Mouse (Mus musculus) CD4-positive, CD25-positive, alpha-beta regulatory T cell, adult 2 months (primary cell): Measurements from ENCODE around the gene Klhl29.

Source experiments
- DNase-seq: peaks from one replicate; pipeline ENCODE4 v3.0.0-alpha.2; 2012; ENCODE audit warnings: low read depth, low spot score

Gene Klhl29

DNA sequence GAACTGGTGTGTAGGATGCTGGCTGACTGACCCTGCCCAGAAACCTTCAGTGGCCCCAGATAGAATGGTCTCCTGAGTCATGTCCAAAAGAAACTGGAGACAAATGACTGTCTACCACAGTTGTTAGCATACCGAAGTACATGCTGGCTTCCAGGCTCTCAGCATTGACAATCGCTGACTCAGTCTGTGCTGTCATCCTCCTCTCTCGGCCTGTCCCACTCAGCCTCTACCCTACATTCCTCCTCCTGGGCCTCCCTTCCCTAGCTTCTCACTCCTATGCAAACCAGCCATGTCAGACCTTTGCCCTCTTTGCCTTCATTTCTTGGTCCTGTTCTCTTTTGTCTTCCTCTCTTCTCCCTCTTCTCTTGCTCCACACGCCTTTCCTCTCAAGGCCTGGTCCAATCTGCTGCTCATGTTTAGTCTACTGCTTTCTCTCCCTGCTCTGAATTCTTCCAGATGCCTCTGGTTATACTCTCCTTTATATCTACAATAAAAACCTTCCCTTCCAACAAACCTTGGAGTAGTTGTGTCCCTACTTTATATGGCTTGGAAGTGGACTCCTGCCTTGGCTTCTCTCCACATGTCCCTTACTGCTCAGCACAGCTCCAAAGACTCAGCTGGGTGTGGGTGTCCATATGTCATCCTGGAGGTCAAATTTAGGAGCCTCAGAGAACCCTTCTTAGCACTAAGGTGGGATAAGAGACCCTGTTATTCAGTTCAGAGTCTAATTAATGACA, 121.1 kb downstream of the Klhl29 start:
- DNase-seq = no peak

DNA sequence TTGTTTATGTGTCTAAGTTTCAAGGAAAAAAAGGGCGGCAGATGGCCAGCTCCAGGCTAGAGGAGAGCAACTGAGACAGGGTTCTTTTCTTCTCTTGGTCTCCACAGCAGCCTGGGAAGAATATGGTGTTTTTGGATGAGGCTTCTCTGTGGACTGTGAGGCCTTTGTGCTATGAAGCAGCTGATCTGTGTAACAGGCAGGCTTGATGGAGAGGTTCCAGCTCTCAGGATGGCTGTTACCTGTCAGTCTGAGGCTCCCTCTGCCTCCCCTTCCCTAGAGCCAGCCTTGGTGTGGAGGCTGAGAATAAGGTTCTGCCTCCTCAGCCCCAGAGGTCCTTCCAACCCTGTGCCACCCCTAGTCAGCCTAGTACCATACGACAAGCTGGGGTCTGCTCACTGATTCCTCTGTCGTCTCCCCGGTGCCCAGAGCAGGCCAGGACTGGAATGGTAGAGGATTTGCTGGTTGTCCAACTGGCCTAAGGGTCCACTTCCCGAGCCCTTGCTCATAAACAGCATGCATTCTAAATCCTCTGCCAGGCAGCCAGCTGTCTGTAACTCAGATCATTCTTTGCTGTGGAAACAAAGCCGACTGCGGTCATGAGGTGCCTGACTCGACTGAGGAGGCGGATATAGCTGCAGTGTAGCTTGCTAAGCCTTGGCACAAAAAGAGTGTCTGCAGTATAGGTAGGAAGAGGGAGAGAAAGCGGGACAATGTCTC, 122.0 kb downstream of the Klhl29 start:
- DNase-seq = no peak

DNA sequence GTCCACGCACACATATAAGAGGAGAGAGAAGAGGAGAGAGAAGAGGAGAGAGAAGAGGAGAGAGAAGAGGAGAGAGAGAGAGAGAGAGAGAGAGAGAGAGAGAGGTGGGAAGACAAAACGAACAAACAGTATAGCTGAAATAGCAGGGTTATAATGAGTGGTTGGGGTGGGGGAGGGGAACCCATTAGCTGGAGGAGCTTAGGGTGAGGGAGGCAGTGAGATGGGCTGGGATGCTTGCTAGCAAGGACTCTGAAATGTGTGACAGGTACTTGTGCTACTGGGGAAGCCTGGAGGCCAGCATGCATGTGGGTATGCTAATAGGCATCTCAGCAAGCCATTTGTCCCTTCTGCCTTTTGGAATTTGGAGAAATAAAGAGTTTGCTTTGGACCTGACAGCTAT, 122.9 kb downstream of the Klhl29 start:
- no peak for DNase-seq

DNA sequence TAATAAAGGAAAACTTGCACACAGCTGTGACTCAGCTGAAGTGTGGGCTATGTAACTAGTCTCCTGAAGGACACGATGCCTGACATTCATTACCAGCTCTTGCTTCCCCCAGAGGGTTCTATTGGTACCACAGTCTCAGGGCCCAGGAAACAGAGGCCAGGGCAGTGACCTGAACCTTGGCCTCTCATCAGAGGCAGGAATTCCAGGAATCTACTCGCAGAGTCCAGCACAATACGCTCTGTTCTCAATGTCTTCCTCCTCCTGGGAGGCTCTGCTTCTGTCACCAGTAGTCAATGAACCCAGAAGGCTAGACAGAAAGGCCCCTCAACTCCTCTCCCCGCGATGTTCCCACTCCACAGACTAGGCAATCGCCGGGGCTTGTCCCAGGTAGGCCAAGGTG, 125.4 kb downstream of the Klhl29 start:
- no peak for DNase-seq

DNA sequence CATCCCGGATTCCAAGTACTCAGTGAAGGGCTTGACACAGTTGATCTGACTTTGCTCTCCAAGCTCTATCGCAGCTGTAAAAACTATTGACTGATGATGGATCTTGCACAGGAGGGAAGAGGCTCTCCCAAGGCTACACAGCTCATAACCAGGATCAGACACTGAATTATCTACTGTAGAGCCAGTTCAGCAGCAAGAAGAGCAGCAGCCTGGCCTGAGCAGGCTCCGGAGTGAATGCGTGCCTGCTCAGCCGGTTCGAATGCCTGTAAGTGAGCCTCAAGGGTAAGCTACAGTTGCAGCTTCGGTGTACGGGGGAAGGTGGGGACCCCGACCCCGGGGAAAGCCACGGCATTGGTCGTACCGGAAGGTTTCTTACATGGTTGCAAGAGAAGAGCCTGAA, 126.4 kb downstream of the Klhl29 start:
- DNase-seq = no peak

DNA sequence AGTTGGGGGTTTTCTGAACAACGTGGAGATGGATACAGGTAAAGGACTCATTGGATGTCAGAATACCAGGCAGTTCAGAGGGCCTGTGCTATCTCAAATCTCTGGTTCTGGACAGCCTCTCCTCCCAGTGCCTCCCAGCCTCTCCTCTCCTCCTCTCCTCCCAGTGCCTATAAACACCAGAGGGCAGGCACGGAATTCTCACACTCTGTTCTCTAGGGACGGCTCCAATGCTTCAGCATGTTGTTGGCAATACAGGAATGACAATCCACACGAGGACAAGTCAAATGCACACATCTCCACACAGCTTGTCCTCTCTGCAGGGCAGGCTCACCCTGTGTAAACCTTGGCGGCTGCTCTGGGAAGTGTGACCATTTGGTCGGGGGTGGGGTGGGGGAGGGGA, 128.0 kb downstream of the Klhl29 start:
- DNase-seq = no peak

DNA sequence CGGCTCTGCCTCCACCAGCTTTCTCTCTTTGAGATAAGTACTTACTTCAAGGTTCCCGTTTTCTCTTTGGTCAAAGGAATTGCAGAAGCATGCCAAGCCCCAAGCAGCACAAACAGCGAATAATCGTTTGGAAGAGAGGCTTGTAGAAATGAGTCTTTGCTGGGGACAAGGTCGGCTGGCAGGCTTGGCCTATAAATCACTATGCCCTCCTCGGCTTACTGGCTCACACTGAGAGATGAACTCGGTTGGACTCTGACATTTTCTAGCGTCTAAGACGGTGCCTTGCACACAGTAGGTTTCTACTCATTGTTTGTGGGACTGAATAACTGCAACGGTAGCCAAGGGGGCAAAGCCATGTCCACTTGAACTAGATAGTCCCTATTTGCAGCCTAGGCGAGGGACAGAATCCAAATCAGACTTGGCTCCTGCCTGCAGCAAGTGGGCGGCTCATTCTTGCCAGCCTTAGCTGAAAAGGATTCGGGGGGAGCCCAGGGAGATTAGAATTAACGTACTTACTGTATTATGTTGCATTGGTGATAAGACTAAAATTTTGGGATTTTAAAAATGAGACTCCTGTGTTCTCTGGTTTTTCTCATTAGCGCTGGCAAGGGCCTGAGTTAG, 128.7 kb downstream of the Klhl29 start:
- no peak for DNase-seq

DNA sequence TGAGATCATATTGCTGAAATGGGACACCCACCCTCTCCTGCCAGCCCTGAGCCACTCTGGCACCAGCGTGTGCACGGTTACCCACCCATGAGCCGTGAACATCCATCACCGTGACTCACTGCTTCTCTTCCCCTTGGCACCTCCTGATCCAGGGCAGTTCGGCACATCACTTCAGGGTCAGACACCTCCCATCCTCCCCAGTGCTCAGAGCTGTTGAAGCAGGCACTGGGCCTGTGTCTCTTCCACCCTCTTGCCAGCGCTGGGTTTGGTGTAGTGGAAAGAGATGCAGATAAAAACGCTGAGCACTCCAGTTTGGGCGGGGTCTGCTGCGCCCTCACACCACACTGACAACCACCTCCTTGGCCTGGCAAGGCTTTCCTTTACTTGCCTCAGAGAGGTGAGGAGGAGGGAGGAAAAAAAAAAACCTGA, 129.3 kb downstream of the Klhl29 start:
- no peak for DNase-seq

DNA sequence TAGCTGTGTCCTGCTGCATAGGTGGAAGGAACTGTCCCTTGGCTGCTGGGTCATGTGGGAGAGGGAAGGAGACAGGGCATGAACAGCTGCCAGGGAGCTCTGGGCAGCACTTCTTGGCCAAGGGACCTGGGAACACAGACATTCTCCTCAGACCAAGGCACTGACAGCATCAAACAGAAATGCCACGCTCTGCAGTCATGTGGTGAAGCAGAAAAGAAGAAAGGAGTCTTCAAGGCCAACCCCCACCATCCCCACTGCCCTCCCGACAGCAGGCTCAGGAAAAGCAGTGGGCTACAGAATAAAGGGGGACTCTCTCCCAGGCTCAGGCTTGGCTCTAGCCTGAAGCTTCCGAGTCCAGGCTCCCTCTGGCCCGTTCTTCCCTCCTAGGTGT, 130.3 kb downstream of the Klhl29 start:
- no peak for DNase-seq

DNA sequence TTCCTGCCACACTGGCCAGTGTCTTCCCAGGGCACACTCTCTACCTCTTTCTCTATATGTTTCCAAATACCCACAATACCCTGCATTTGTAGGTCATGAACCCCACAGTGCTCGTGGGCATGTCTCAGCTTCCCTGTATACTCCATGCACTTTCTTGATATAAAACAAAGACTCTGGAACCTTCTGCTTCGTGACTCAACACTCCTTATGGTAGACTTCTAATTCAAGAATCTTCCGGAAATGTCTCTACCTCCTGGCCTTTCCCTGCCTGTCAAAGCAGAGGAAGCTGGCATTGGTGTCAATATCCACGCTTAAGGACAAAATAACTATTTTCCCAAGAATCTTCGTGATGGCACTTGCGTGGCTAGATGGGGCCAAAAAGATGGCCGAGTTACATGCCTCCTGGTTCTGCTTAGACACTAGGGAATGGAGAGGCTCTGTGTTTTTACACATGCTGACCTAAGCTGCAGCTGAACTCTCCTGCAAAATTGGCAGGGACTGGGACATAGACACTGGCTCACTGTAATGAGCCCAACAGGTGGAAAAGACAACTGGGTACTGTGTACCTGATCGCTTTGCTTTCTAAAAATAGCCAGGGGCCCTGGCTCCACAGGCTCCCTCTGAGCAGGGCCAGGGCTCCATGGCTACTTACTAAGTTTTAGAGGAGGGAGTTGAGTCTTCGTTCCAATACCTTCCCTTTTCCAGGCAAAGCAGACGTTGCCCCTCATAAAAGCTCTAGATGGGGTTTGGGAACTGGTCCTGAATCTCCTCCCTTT, 130.9 kb downstream of the Klhl29 start:
- DNase-seq = no peak

DNA sequence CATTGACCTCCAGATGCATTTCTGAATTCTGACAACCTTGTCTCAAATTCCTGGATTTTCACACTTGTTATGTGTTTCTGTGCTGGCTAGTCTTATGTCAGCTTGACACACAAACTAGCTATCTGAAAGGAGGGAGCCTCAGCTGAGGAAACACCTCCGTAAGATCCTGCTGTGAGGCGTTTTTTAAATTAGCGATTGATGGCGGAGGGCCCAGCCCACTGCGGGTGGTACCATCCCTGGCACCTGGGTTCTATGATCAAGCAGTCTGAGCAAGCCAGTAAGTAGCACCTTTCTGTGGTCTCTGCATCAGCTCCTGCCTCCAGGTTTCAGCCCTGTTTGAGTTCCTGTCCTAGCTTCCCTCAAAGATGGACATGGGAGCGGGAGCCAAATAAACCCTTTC, 131.6 kb downstream of the Klhl29 start:
- DNase-seq = no peak

DNA sequence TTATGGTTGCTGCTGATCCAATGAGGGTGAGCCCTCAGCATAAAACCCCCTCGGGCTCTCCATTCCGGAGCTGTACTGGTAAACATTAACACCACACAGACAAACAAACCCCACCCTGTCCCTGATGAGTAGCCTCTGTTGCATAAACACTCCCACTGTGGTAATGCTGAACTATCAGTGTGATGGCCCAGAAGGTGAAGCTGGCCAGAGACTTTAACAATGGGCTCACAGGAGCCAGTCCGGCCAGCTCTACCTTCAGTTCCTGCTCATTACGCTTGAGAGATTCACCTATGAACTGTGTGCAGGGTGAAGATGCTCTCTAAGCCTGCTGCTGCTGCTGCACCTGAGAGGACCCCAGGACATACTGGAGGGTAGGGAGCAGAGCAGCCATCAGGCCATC, 132.0 kb downstream of the Klhl29 start:
- DNase-seq = no peak

DNA sequence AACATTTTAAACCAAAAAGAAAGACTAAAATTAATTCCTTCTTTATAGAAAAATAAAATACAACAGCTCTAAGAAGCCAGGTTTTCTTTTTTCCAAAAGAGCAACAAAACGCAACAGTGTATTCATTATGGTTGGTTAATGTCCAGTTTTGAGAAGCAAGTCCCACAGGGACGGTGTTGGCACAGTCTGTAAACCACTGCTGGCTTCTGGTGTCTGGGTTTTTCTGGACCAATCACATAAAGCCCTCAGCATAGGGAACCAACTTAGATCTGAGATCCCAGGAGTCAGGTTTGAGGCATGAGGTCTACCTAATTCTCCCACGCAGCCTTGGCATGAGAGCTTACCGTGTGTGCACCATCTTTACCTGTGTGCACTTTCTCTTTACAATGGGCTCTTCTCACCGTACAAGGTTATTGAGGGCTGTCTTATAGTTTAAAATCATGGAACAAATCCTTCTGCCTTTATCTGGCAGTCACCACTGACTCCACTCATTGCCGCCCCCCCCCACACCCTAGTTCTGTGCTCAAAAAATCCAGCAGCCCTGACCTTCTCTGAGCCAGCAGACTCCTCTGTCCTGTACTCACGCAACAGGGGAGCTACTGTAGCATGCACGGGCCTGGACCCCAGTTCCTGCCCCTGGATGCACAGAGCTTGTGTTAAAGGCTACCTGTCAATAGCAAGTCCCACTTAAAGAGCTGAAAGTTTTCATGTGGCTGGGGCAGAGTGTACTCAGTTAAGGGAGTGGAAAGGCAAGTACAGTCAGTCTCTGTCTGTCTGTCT, 132.7 kb downstream of the Klhl29 start:
- DNase-seq = no peak

DNA sequence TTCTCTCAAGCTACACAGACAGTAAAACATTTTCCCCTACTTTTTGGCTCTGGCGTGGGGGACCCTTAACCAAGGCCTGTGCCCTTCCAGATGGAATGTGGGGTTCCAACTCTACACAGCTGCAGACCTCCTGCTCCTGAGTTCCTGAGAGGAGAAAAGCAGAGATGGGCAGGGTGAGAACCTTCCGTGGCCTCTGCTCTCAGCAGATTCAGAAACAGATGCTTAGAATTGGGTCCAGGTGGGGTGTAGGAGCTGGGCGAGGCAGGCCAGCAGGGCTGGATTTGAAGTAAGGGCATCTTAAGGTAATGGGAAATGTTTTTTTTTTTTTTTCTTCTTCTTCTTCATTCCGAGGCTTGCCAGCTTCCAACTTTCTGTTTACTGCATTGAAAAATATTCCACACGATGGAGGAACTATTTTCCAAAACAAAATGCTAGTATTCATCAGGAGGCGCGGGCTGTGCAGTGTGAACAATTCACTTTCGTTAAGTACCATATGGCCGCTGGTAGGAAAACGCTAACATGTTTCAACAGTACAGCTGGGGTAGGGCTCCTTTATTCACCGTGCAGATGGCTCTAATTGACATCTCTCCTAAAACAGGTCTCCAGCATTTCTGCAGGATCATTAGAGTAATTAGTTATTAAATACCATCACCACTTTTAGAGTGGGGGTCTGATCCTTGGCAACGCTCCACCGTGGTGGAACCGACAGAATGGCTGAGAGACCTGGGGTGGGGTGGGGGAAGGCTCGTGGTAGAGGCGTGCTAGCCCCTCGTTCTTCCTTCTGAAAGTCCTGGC, 135.8 kb downstream of the Klhl29 start:
- DNase-seq = no peak

DNA sequence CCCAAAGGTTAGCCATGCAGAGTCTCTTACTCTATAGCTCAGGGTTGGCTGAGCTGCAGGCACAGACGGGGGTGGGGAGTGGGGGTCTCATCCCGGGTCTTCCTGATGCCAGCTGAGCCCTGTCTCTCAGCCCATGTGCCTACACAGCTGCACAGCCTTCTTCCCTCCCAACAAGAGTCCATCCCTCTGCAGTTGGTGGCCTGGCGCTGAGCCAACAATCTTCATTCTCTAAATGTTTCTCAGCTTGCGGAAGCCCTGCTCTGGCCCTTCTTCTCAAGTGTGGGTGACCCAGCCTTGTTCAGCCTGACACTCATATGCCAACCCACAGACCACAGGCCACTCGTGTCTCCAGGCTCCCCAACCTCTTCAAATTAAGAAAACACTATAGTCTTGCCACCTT, 138.4 kb downstream of the Klhl29 start:
- DNase-seq = no peak

DNA sequence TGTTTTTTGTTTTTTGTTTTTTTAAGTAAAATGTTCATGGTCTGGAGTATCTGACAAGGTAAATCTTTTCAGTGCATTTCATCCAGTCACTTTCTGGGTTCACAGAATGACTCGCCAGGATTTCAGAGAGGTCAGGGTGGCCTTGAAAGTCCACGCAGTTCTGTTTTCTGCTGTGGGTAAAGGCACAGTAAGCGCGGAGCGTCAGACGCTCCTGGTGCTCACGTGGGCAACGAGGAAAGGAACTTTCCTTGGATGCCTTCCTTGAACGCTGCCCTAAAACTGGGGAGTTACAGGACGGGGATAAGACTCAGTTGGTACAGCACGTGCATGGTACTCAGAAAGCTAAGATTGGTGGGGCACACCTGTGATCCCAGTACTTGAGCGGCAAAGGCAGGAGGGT, 139.9 kb downstream of the Klhl29 start:
- DNase-seq = no peak

DNA sequence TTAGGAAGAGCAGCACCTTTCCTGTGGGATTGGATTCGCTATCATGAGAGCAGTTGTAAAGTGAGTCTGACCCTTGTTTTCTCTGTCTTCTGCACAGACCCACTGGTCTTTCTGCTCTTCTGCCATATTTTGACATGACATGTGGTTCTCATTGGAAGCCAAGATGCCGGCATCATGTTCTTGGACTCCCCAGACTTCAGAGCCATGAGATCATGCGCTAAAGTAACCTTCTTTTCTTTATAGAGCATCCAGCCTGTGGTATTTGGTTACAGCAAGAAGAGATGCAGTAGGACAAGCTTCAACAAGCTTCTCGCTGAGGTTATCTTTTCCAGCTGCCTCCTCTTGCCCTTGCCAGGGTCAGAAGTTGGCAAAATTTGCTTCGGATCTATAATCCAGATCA, 145.0 kb downstream of the Klhl29 start:
- no peak for DNase-seq

DNA sequence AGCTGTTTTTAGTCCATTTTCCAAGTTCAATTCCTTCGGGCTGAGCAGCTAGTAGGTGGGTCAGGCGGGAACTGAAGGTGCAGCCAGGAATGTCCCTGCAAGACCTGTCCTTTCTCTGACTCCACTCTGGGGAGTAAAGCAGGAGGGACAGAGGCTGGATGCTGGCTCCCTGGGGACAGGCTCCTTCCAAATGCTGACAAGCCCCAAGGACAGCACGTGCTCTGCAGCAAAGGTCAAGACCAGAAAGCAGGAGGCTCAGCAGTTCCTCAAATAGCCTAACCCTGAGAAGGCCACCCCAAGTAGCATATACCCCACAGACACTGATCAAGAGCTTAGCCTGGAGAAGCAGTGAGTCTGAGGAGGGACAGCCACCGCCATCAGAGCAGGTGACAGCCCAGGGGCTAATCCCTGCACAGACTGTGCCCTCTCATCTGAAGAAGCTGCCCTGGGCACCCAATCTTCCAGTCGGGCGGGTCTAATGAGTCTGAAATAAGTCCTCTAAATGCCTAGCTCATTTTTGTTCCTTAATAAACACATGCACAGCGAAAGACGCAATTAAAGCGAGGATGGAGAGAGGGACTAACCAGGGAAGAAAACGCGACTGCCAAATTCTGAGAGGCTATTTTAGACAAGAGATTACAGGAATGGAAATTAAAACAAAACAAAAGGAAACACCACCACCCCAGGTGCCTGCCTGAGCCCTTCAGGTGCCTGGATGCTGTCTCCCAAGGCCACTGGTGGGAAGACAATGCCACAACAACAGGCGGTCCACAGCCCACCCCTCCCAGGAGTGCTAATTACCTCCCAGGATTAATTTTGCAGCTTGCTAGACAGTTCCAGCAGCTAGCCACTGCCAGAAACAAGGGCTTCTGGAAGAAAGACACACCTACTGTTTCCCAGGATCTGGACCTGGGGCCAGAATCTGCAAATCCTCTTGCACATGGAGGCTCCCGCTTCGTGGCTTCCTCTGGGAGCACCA, 148.5 kb downstream of the Klhl29 start:
- DNase-seq = no peak

DNA sequence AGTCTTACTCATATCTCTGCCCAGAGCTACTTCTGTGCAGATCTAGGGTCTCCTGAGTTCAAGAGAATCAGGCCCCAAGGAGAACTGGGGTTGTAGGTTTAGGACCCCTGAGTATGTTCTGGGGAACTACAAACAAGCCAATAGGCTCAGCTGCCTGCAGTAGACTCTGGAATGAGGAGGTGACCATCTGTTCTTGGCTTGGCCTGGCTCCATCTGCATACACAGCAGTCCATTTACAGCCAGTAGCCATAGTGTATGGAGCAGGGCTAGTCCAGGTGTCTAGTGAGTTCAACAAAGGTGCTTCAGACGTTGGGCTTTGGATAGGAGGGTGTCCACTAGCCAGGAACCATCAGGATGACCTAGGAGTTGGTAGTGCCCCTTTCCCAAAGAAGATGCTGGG, 151.9 kb downstream of the Klhl29 start:
- no peak for DNase-seq
